Mouse (Mus musculus): Measurements from ENCODE around the gene Asb4.

- no peak for TF ChIP-seq CTCF (IDR thresholded peaks at IDR 0.05; ENCODE audit: low read depth)
- TF ChIP-seq EP300 (IDR thresholded peaks at IDR 0.05; ENCODE audit: low read depth), result no peak
These were observed 46.4 kb downstream of the Asb4 start for GRCm38 (mm10) chr6:5429562-5429961.

All from liver, postnatal 0 days (tissue).